Mouse (Mus musculus) left cerebral cortex, postnatal 36 days (tissue): ENCODE measurements at regions not wholly inside any gene's neighbourhood (a gene's known extent, or its start where the extent isn't known, plus 50 kb on each side); places are given as distances from the start of the nearest gene placed in this dataset.

ENCODE experiments used
- DNase-seq, 2 experiments: peaks; one replicate each; pipeline ENCODE4 v3.0.0; 2021 to 2022; ENCODE audit warnings: low spot score in 2 of 2, mixed read lengths in 1 of 2
- intact Hi-C: fragments of 180-260 bp; cut with DNase I; formaldehyde crosslinking; loops from one replicate; pipeline ENCODE4 v1.15.1; 2025

GRCm38 (mm10) chr2:71680746-71681145, 64.7 kb upstream of the Itga6 start:
- no peak for DNase-seq
- intact Hi-C loops = no loop called here

- intact Hi-C loops = no loop called here
- no peak for DNase-seq
Observed at GRCm38 (mm10) chr2:71681148-71681547, 64.3 kb upstream of the Itga6 start.

- intact Hi-C loops = no loop called here
- no peak for DNase-seq
Observed at GRCm38 (mm10) chr2:71683375-71683774, 62.0 kb upstream of the Itga6 start.

GRCm38 (mm10) chr2:71685239-71685638, 60.2 kb upstream of the Itga6 start:
- no peak for DNase-seq
- intact Hi-C loops = no loop called here

GRCm38 (mm10) chr2:71689041-71689440, 56.4 kb upstream of the Itga6 start:
- intact Hi-C loops = no loop called here
- no peak for DNase-seq

GRCm38 (mm10) chr2:71690277-71691161, 54.9 kb upstream of the Itga6 start:
- DNase-seq = no peak
- intact Hi-C loops = no loop called here

GRCm38 (mm10) chr2:71694758-71695310, 50.6 kb upstream of the Itga6 start:
- no peak for DNase-seq
- intact Hi-C loops = no loop called here
